Mouse (Mus musculus) kidney, adult 8-10 months (tissue): ENCODE results near the gene Fsip1.
A peak's percentile ranks its signal among the peaks of the same experiment; 100 is the strongest.

ENCODE experiments used
- DNase-seq, 2 experiments: peaks; one replicate each; pipeline ENCODE4 v3.0.0; 2022

Fsip1 gene

DNA sequence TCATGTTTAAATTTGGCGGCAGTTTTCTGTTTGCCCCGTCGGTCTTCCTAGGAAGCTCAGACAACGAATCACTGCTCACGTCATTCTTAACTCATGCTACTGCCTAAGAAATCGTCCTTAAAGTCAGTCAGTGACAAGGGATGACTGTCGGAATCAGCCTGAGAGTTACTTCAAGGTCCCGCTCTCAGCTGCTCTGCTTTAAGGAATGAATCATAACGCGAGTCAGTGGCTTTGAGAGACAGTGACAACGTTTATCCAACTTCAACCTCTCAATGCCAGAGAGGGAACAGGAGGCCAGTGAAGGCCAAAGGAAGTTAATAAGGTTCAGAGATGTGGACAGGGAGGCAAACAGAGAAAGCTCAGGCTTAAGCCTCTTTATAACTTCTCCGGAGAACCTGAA, 7.8 kb downstream of the Fsip1 start:
- DNase-seq = no peak

- peak; percentile 62 to 80 for DNase-seq
Observed at GRCm38 (mm10) chr2:118248016-118248415, 8.8 kb downstream of the Fsip1 start.

DNA sequence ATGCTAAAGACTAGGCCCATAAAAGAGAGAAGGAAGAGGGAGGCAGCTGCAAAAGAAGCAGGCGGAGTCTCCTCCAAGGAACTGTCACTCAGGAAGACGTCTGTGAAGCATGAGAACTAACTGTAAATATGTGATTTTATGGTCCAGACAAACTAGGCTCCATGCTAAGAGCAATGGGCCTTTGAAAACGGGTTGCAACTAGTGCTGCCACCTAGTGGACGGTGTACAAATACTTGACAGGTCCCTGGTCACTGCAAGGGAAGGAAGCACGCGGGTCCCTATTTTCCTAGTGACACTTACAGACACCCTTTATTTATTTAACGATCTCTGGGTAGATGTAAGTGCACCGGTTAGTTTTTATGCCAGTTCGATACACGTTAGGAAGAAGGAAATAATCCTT, 10.9 kb downstream of the Fsip1 start:
- peak; percentile 38 to 75 for DNase-seq

- DNase-seq = no peak
Observed at GRCm38 (mm10) chr2:118236196-118236595, 20.6 kb downstream of the Fsip1 start.

DNA sequence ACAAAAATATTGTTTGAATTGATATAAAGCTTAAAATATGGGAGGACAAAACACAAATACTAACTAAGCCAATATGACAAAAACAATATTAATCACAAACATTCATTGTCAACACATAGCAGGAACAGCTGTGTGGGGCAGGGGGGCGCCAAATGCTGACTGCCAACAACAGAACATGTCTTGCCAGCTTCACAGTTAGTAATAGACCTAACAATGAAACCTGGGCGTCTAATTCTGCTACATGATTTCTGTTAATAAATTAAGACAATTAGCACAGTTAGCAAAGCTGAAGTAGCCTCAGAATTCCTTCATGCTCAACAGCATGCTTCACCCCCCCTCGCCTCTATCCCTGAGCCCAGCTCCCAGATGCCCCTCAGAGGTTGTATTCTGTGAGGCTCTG, 21.2 kb downstream of the Fsip1 start:
- no peak for DNase-seq

- DNase-seq = no peak
Observed at GRCm38 (mm10) chr2:118230544-118230943, 26.2 kb downstream of the Fsip1 start.

DNA sequence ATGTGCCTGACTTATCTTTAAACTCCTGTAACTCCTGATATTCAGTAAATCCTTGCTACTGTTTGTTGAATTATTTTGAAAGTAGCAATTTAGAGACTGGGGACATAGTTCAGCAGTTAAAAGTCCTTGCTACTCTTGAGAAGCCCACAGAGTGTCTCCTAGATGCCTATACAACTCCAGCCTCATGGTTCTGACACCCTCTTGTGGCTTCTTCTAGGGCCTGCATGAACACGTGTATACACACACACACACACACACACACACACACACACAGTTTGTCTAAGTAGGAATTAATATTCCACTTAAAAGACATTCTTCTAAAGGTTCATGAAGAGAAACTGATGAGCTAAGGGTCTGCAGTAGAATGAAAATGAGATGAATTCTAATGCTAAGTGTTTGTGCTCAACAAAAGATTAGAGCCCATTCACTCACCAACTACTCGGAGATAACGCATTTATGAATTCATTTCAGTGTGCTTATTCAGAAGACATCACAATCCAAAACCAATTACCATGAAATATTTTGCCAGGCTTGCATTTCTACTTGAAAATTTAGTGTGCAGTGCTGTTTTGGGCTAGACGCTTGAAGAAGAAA, 28.2 kb downstream of the Fsip1 start:
- no peak for DNase-seq

GRCm38 (mm10) chr2:118225316-118226041, 31.3 kb downstream of the Fsip1 start:
- no peak for DNase-seq

GRCm38 (mm10) chr2:118217993-118218595, 38.7 kb downstream of the Fsip1 start:
- no peak for DNase-seq

DNA sequence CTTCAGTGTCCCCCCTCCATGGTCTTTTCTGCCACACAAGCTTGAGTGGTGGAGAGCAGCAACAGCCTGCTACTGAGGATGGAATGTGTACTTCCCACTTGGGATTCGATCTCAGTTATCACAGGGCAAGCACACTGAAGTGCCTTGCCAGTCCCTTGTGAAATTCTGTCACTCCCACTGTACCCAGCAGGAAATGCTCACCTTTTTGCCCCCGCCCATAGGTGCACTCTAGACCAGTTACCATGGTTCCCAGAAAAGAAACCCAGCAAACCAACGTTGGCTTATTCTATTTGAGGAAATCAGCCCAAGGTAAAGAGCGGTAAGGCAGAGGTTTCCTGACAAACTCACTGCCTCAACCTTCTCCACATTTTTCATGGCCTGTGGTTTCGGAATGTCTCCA, 47.1 kb downstream of the Fsip1 start:
- no peak for DNase-seq

GRCm38 (mm10) chr2:118208651-118209050, 48.1 kb downstream of the Fsip1 start:
- no peak for DNase-seq

GRCm38 (mm10) chr2:118205991-118206585, 50.7 kb downstream of the Fsip1 start:
- no peak for DNase-seq

DNA sequence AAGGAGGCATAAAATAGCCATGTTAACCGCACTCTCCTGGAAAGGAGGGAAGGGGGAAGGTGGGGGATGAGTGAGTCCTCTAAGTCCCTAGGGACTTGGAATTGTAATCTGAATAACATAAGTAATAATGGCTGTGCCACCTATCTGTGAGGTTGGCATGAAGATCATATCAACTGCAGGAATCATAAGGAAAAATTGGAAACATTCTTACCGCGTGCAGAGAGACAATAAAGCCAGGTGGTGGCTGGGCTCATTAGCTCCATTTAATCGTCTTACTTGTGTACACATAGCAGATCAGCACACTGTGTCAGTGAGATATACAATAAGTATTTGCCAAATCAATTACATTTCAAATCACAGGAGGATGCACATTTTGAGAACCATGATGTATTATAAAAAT, 52.1 kb downstream of the Fsip1 start:
- DNase-seq = no peak

DNA sequence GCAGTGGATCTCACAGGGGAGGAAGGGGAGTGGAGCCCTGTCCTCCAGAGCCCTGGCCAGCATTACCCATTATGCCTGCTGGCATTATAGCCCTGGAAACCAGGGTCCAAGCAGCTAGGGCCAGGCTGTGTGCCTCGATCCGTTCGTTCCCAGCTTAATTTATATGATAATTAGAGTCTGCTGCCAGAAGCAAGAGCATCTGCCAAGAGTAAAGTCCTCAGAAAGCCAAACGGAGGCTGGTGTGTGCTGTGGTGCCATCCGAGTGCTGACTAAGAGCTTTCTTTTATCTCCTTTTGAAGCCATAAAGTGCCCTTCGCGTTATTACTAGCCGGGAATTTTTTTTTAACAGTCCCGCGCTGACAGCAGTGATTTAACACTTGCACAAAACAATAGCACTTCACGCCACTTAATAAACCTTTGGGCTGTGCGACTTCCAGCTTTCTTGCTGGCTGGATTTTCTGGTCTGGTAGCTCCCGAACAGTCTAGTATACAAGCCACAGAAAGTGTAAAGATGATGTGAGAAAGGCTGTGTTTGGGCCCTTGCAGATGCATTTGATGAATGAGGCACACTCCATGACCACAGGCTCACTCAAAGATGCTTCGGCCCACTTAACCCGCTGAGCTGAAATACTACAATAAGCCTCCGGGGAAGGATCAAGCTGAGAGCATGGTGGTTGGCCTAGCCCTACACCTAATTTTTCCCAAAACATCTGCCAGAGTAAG, 52.9 kb downstream of the Fsip1 start:
- DNase-seq = peak; percentile 24 to 58

- DNase-seq = no peak
Observed at GRCm38 (mm10) chr2:118202934-118203333, 53.8 kb downstream of the Fsip1 start.

DNA sequence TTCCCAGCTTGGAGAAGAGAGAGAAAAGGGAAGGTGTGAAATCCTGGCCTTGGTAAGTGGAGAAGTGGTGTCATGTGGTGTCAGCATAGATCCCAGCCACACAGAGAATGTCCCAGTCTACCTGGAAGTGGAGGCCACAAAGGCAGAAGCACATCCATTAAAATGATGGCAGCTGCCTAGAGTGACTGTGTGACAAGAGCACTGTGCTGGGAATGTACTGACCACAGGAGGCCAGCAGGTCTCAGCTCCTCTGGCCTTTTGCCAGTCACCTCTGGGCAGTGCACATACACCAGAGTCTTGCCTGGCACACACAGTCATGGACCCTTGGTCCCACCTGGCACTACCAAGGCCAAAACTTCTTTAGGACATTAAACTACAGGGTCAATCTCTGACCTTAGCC, 54.8 kb downstream of the Fsip1 start:
- no peak for DNase-seq

GRCm38 (mm10) chr2:118199867-118200266, 56.9 kb downstream of the Fsip1 start:
- DNase-seq = peak; percentile 71 to 84

DNA sequence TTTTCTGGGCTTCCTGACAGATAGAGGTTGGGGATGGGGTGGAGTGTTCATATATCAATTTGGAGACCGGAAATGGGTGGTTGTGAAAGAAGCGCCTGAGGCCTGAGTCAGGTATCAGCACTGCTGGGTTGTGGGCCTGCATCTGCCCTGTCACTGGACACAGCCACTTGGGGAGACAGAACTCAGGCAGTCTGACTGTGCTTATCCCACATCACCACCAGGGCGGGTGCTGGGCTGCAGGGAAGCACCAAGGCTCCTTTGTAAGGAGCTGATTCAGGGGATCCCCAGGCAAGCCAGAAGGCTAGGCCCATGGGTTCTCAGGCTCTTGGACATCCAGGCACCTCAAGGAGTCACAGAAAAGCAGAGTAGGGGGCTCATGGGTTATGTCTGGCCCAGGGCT, 59.8 kb downstream of the Fsip1 start:
- DNase-seq = no peak

DNA sequence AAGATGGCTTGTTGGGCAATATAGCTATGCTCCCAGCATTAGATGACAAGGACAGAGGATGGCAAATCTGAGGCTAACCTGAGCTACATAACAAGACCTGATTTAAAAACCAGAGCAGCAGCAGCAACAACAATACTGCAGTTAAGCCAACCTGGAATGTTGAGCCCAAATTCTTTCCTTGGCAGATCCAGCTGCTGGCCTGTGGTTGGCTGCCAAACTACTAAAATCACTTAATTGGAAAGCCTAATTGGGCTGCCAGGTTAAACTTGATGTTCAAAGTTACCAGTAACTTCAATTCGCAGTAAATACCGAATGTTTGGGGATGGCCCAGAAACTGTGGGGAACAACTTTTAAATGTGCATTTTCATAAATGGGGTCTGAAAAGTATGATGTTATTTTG, 74.6 kb downstream of the Fsip1 start:
- DNase-seq = peak; percentile 48 to 69

- DNase-seq = no peak
Observed at GRCm38 (mm10) chr2:118179873-118180585, 76.7 kb downstream of the Fsip1 start.

DNA sequence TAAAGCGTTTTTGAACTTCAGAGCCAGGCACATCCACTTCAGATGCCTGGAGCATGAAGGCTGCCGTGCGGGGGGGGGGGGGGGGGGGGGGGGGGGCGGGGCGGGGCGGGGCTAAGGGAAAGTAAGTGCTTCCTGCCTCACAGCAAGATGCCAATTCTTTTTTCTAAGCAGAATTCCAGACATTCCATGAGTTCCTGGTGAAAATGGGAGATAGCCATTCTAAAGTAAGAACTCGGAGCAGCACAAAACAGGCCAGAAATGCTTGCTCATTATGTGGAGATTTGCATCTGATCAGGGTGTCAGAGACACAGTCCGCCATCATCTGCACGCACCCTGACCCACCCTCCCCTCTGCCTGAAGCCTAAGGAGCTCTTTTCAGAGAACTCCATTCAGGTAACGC, 77.3 kb downstream of the Fsip1 start:
- DNase-seq = peak; percentile 33 to 74

GRCm38 (mm10) chr2:118174558-118175383, 82.0 kb downstream of the Fsip1 start:
- DNase-seq = peak; percentile 57 to 64
